Mouse (Mus musculus) C2C12 (cell line): ENCODE data around the gene Fam50b. TPM values are rescaled to one million over a fixed set of nuclear protein-coding genes. Genes with fewer than 3 reads are reported as not detected.
A peak's percentile ranks its signal among the peaks of the same experiment; 100 is the strongest.

ENCODE experiments used
- H3K27me3 ChIP-seq: one replicate; pipeline ENCODE4 v1.6.1; 2011; ENCODE audit not compliant: control insufficient read depth, insufficient read depth, insufficient read length
- H3K36me3 ChIP-seq: one replicate; pipeline ENCODE4 v1.6.1; 2011; ENCODE audit not compliant: control insufficient read depth, insufficient read depth
- H3K4me3 ChIP-seq: one replicate; pipeline ENCODE4 v1.5.1; 2011; ENCODE audit warnings: mild to moderate bottlenecking, control low read depth; ENCODE audit not compliant: poor library complexity, insufficient read depth, severe bottlenecking
- H3K79me2 ChIP-seq: one replicate; pipeline ENCODE4 v1.6.1; 2011; ENCODE audit not compliant: control insufficient read depth, insufficient read depth
- H3K79me3 ChIP-seq: one replicate; pipeline ENCODE4 v1.6.1; 2011; ENCODE audit warnings: low read depth, control low read depth
- H3ac ChIP-seq: one replicate; pipeline ENCODE3; 2011; ENCODE audit warnings: low read depth; ENCODE audit not compliant: control insufficient read depth, insufficient read length
- CEBPB ChIP-seq: IDR thresholded peaks from one replicate; pipeline ENCODE4 v1.6.1; 2011; ENCODE audit warnings: low read depth, mild to moderate bottlenecking, control low read depth, moderate library complexity
- CTCF ChIP-seq: IDR thresholded peaks from one replicate; pipeline ENCODE4 v1.5.1; 2011; ENCODE audit not compliant: control insufficient read depth, insufficient read depth, insufficient read length
- FOSL1 ChIP-seq: IDR thresholded peaks from one replicate; pipeline ENCODE4 v1.8.0; 2011; ENCODE audit warnings: mild to moderate bottlenecking, low read length; ENCODE audit not compliant: poor library complexity, insufficient read depth, severe bottlenecking
- MAX ChIP-seq: IDR thresholded peaks from one replicate; pipeline ENCODE4 v1.6.1; 2011; ENCODE audit warnings: mild to moderate bottlenecking, control low read depth
- MYOD1 ChIP-seq: IDR thresholded peaks from one replicate; pipeline ENCODE4 v1.6.1; 2011; ENCODE audit warnings: low read depth; ENCODE audit not compliant: control insufficient read depth, insufficient read length
- MYOG ChIP-seq: IDR thresholded peaks from one replicate; pipeline ENCODE4 v1.6.1; 2011; ENCODE audit not compliant: control insufficient read depth, insufficient read length; ENCODE audit errors: extremely low read depth
- USF1 ChIP-seq: IDR thresholded peaks from one replicate; pipeline ENCODE4 v1.6.1; 2011; ENCODE audit warnings: low read depth, mild to moderate bottlenecking, control low read depth, moderate library complexity
- polyA plus RNA-seq: library from polyadenylated mRNA; unstranded; fragments of >200 nt; fragmentation: generic; extraction: Trizol; gene quantifications from one replicate; pipeline ENCODE4 v1.2.1, GENCODE M21; 2012; ENCODE audit warnings: missing spikeins

Gene Fam50b
- polyA plus RNA-seq, 1 experiment = not detected

- TF ChIP-seq MYOD1 = no peak
- TF ChIP-seq USF1 = no peak
- TF ChIP-seq CTCF = no peak
- Histone ChIP-seq H3K27me3 (no peaks in the 10 kb centered on the region), H3K79me2 (no peaks in the 10 kb centered on the region), H3ac (no peak overlapping the region), H3K4me3 (no peak overlapping the region), H3K36me3 (no peaks in the 10 kb centered on the region), H3K79me3 (no peaks in the 10 kb centered on the region)
These were observed 25.1 kb upstream of the Fam50b start for GRCm38 (mm10) chr13:34709566-34709965.

- no peaks in the 10 kb centered on the region for H3K79me3 ChIP-seq
- no peaks in the 10 kb centered on the region for H3K27me3 ChIP-seq
- H3K4me3 ChIP-seq = no peak overlapping the region
- H3K79me2 ChIP-seq = no peaks in the 10 kb centered on the region
- TF ChIP-seq FOSL1 (no peak), MYOD1 (peak; percentile 57)
- H3ac ChIP-seq = no peak overlapping the region
- H3K36me3 ChIP-seq = no peaks in the 10 kb centered on the region
These were observed 23.2 kb upstream of the Fam50b start for GRCm38 (mm10) chr13:34711410-34711809.

GRCm38 (mm10) chr13:34712881-34713280 is 21.8 kb upstream of the Fam50b start:
- no peaks in the 10 kb centered on the region for H3K79me3 ChIP-seq
- H3K27me3 ChIP-seq = no peaks in the 10 kb centered on the region
- no peaks in the 10 kb centered on the region for H3K36me3 ChIP-seq
- H3ac ChIP-seq = no peak overlapping the region
- TF ChIP-seq CEBPB (peak; percentile 64), MYOD1 (no peak)
- no peaks in the 10 kb centered on the region for H3K79me2 ChIP-seq
- no peak overlapping the region for H3K4me3 ChIP-seq

GRCm38 (mm10) chr13:34715437-34715838 is 19.2 kb upstream of the Fam50b start:
- Histone ChIP-seq H3K79me2 (no peaks in the 10 kb centered on the region), H3K27me3 (no peaks in the 10 kb centered on the region), H3ac (peak overlapping the region; percentile 3), H3K79me3 (no peaks in the 10 kb centered on the region), H3K36me3 (no peaks in the 10 kb centered on the region), H3K4me3 (no peak overlapping the region)
- TF ChIP-seq MYOD1 = no peak
- TF ChIP-seq FOSL1 = peak; percentile 79
- no peak for TF ChIP-seq USF1

- H3ac ChIP-seq = no peak overlapping the region
- no peaks in the 10 kb centered on the region for H3K79me2 ChIP-seq
- H3K27me3 ChIP-seq = no peaks in the 10 kb centered on the region
- no peaks in the 10 kb centered on the region for H3K36me3 ChIP-seq
- no peak for TF ChIP-seq MYOD1
- TF ChIP-seq MAX = no peak
- no peak for TF ChIP-seq CTCF
- no peak for TF ChIP-seq CEBPB
- TF ChIP-seq USF1 = no peak
- TF ChIP-seq FOSL1 = no peak
- TF ChIP-seq MYOG = no peak
- H3K4me3 ChIP-seq = no peak overlapping the region
- H3K79me3 ChIP-seq = no peaks in the 10 kb centered on the region
These were observed 9.6 kb upstream of the Fam50b start for GRCm38 (mm10) chr13:34724831-34725592.

GRCm38 (mm10) chr13:34725800-34726476 is 8.7 kb upstream of the Fam50b start:
- H3K79me3 ChIP-seq = no peaks in the 10 kb centered on the region
- H3K36me3 ChIP-seq = no peaks in the 10 kb centered on the region
- H3K4me3 ChIP-seq = no peak overlapping the region
- TF ChIP-seq MYOG (no peak), CEBPB (no peak), MAX (peak; percentile 36), MYOD1 (peak; percentile 59), USF1 (no peak), CTCF (no peak), FOSL1 (no peak)
- H3K27me3 ChIP-seq = no peaks in the 10 kb centered on the region
- no peaks in the 10 kb centered on the region for H3K79me2 ChIP-seq
- no peak overlapping the region for H3ac ChIP-seq
